Mouse (Mus musculus): ENCODE measurements around the gene Edaradd.

- TF ChIP-seq GATA1 (IDR thresholded peaks at IDR 0.05; ENCODE audit: borderline replicate concordance, low read length) (no peak), FLI1 (IDR thresholded peaks at IDR 0.05; ENCODE audit: low read length) (no peak)
Measured at GRCm38 (mm10) chr13:12492515-12492914, 27.7 kb downstream of the Edaradd start.

All from megakaryocyte, embryonic 14.5 days (primary cell).